21 mouse cellular contexts compared by ENCODE assay signal in the genomic region with DNA sequence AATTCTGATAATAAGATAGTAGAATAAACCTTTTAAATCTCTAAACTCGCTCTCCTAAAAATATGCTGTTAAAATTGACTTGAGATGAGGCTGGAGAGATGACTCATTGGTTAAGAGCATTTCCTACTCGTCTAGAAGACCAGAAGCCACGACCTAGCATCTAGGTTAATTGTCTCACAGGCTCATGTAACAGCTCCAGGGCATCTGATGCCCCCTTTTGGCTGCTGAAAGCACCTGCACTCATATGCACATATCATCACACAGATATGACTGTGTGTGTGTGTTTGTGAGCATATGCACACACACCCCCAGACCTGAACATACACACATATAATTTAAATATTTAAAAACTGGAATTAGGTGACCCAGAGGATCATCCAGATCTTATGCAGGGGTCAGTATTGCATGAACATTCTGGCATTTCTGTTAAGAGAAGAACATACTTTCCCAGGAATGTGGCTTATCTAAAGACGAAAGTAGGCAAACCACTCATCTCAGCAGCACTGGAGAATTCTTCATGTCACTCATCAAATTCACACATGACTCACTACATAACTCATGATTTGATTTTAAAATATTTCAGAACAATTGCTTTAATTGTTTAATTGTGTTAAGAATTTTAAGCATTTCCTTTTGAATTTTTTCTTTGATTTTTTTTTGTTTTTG. TPM values are rescaled to one million over a fixed set of nuclear protein-coding genes. Genes with fewer than 3 reads are reported as not detected.
DNase-seq lines count a peak whose midpoint lies in the region; ATAC-seq and TF ChIP-seq lines count a peak whose summit lies in the region.
"Had no signal": no experiment of that assay in that cellular context is flagged by ENCODE, and none has a peak within 500 bp of the region (broad histone marks: within the 10 kb centered on the region; RNA-seq: fewer than 3 reads in every experiment).

No protein-coding gene starts in this region.

- H3K4me3 ChIP-seq in intestine, postnatal 0 days (ENCODE audit: low read depth, low read length), result no peak overlapping the region
- no peak overlapping the region for H3K4me3 ChIP-seq in intestine, embryonic 15.5 days (replicated peaks)
- H3K4me3 ChIP-seq in kidney, embryonic 16.5 days (ENCODE audit: low read length), result no peak overlapping the region
- H3K4me3 ChIP-seq: embryonic facial prominence, embryonic 10.5 days; forebrain, embryonic 13.5 days; liver, embryonic 13.5 days; neural tube, embryonic 15.5 days had no signal

- no peak overlapping the region for H3K9ac ChIP-seq in intestine, postnatal 0 days (ENCODE audit: low read depth, low read length)
- no peak overlapping the region for H3K9ac ChIP-seq in intestine, embryonic 15.5 days
- H3K9ac ChIP-seq in kidney, embryonic 16.5 days (replicated peaks; ENCODE audit: low read length), result no peak overlapping the region
- H3K9ac ChIP-seq: forebrain, embryonic 13.5 days; heart, embryonic 13.5 days; liver, embryonic 13.5 days; neural tube, embryonic 15.5 days had no signal

- DNase-seq in 3T3-L1 (ENCODE audit: low read depth, low spot score), result peak; percentile 59
- DNase-seq in ES-CJ7 (ENCODE audit: low read depth, low spot score), result peak; percentile 50
- peak; percentile 16 for DNase-seq in induced T-regulatory cell, adult 2 months (ENCODE audit: low read depth)
- no peak for DNase-seq in frontal cortex, adult 2 months (ENCODE audit: extremely low spot score in 1 of 2, low spot score in 1 of 2)
- no peak for DNase-seq in left cerebral cortex, adult 9 months (ENCODE audit: low spot score in 2 of 2)
- DNase-seq: cerebellum, adult 11 months; cerebellum, postnatal 25 days; heart, adult 11 months; heart, postnatal 36 days; kidney, adult 9 months; liver, embryonic 13.5 days; right cerebral cortex, postnatal 25 days had no signal

- H3K9me3 ChIP-seq in intestine, postnatal 0 days (ENCODE audit: control insufficient read depth), result no peaks in the 10 kb centered on the region
- no peaks in the 10 kb centered on the region for H3K9me3 ChIP-seq in intestine, embryonic 15.5 days
- H3K9me3 ChIP-seq in kidney, embryonic 16.5 days (ENCODE audit: low read length), result no peaks in the 10 kb centered on the region
- H3K9me3 ChIP-seq: embryonic facial prominence, embryonic 10.5 days; forebrain, embryonic 13.5 days; heart, embryonic 13.5 days; liver, embryonic 13.5 days; neural tube, embryonic 15.5 days had no signal

- TF ChIP-seq CTCF in intestine, postnatal 0 days (IDR thresholded peaks at IDR 0.05; ENCODE audit: low read depth), result peak; percentile 43

- no peaks in the 10 kb centered on the region for H3K27me3 ChIP-seq in intestine, postnatal 0 days (replicated peaks; ENCODE audit: control insufficient read depth, insufficient read depth, low read length)
- H3K27me3 ChIP-seq in intestine, embryonic 15.5 days (replicated peaks), result no peaks in the 10 kb centered on the region
- no peaks in the 10 kb centered on the region for H3K27me3 ChIP-seq in kidney, embryonic 16.5 days (ENCODE audit: insufficient read depth, low read length)
- H3K27me3 ChIP-seq: forebrain, embryonic 13.5 days; liver, embryonic 13.5 days; neural tube, embryonic 15.5 days had no signal

- no peak overlapping the region for H3K27ac ChIP-seq in intestine, postnatal 0 days (ENCODE audit: low read depth, low read length)
- no peak overlapping the region for H3K27ac ChIP-seq in intestine, embryonic 15.5 days
- H3K27ac ChIP-seq in kidney, embryonic 16.5 days (ENCODE audit: low read length), result no peak overlapping the region
- H3K27ac ChIP-seq: embryonic facial prominence, embryonic 10.5 days; forebrain, embryonic 13.5 days; heart, embryonic 13.5 days; liver, embryonic 13.5 days; neural tube, embryonic 15.5 days had no signal

- no peak overlapping the region for H3K4me2 ChIP-seq in intestine, postnatal 0 days (replicated peaks; ENCODE audit: low read depth)
- no peak overlapping the region for H3K4me2 ChIP-seq in intestine, embryonic 15.5 days (replicated peaks)
- no peak overlapping the region for H3K4me2 ChIP-seq in kidney, embryonic 16.5 days (replicated peaks; ENCODE audit: low read depth, low read length)
- H3K4me2 ChIP-seq: forebrain, embryonic 13.5 days; heart, embryonic 13.5 days; liver, embryonic 13.5 days; midbrain, embryonic 11.5 days; neural tube, embryonic 15.5 days had no signal

- no peaks in the 10 kb centered on the region for H3K4me1 ChIP-seq in intestine, postnatal 0 days (replicated peaks; ENCODE audit: control insufficient read depth, insufficient read depth, low read length)
- H3K4me1 ChIP-seq in intestine, embryonic 15.5 days (replicated peaks), result no peaks in the 10 kb centered on the region
- H3K4me1 ChIP-seq in kidney, embryonic 16.5 days (ENCODE audit: insufficient read depth, low read length), result peaks cover 15% of the 10 kb centered on the region

- ATAC-seq in intestine, postnatal 0 days, result no peak
- no peak for ATAC-seq in intestine, embryonic 15.5 days
- no peak for ATAC-seq in kidney, embryonic 16.5 days (ENCODE audit: low FRiP score, low TSS enrichment)
- ATAC-seq: forebrain, embryonic 13.5 days; hindbrain, embryonic 16.5 days had no signal

- whole genome bisulfite sequencing in intestine, postnatal 0 days, result 77% methylated on average over 4 of the region's 4 CpGs
- 76% methylated on average over 4 of the region's 4 CpGs for WGBS in intestine, embryonic 15.5 days
- WGBS in kidney, embryonic 16.5 days, result 73% methylated on average over 4 of the region's 4 CpGs

- no peaks in the 10 kb centered on the region for H3K36me3 ChIP-seq in intestine, postnatal 0 days (ENCODE audit: control insufficient read depth, insufficient read depth)
- H3K36me3 ChIP-seq in intestine, embryonic 15.5 days, result no peaks in the 10 kb centered on the region
- no peaks in the 10 kb centered on the region for H3K36me3 ChIP-seq in kidney, embryonic 16.5 days (ENCODE audit: insufficient read depth, low read length)
- H3K36me3 ChIP-seq: embryonic facial prominence, embryonic 10.5 days; heart, embryonic 13.5 days; liver, embryonic 13.5 days; neural tube, embryonic 15.5 days had no signal

RNA-seq across cellular contexts. Expression of gene Gtpbp10, which starts 1.8 kb away (rescaled TPM):
- 12.7 TPM in 2 replicates for polyA plus RNA-seq in intestine, postnatal 0 days (2015; fragmentation: Nextera tagmentation; extraction: Ambion mirVana)
- 29.2 and 32.5 TPM in 2 replicates for polyA plus RNA-seq in intestine, embryonic 15.5 days (2015; fragmentation: Nextera tagmentation; extraction: Ambion mirVana)
- 9.5 and 11.2 TPM in 2 replicates for polyA plus RNA-seq in frontal cortex, adult 2 months (2012; rRNA removed)
- polyA plus RNA-seq in kidney, embryonic 16.5 days (2015; fragmentation: Nextera tagmentation; extraction: Ambion mirVana), result 31.9 and 32.4 TPM in 2 replicates

RNA-seq across cellular contexts. Expression of gene Gm8773, which starts 12.4 kb away (rescaled TPM):
- 1.3 TPM in 2 replicates for polyA plus RNA-seq in intestine, postnatal 0 days (2015; fragmentation: Nextera tagmentation; extraction: Ambion mirVana)
- 2.0 and 2.2 TPM in 2 replicates for polyA plus RNA-seq in intestine, embryonic 15.5 days (2015; fragmentation: Nextera tagmentation; extraction: Ambion mirVana)
- 0.06 and 0.11 TPM in 2 replicates for polyA plus RNA-seq in frontal cortex, adult 2 months (2012; rRNA removed)
- 0.77 and 0.86 TPM in 2 replicates for polyA plus RNA-seq in kidney, embryonic 16.5 days (2015; fragmentation: Nextera tagmentation; extraction: Ambion mirVana)

RNA-seq across cellular contexts. Expression of gene Cldn12, which starts 46.4 kb away (rescaled TPM):
- polyA plus RNA-seq in intestine, postnatal 0 days (2015; fragmentation: Nextera tagmentation; extraction: Ambion mirVana), result 14.6 and 15.1 TPM in 2 replicates
- 23.9 and 24.2 TPM in 2 replicates for polyA plus RNA-seq in intestine, embryonic 15.5 days (2015; fragmentation: Nextera tagmentation; extraction: Ambion mirVana)
- polyA plus RNA-seq in frontal cortex, adult 2 months (2012; rRNA removed), result 46.2 and 47.0 TPM in 2 replicates
- polyA plus RNA-seq in kidney, embryonic 16.5 days (2015; fragmentation: Nextera tagmentation; extraction: Ambion mirVana), result 36.6 and 42.2 TPM in 2 replicates

Comparison
In these comparisons a context has a peak if more than half of its experiments do, and no peak if none do; other contexts are left out.
1. DNase-seq: peak in 3T3-L1 (single experiment), ES-CJ7 (single experiment) and induced T-regulatory cell, adult 2 months (single experiment); none in frontal cortex, adult 2 months (0 of 2) and left cerebral cortex, adult 9 months (0 of 2).